Mouse (Mus musculus) CH12.LX (cell line): ENCODE measurements around the gene Kcnh4. TPM values are rescaled to one million over a fixed set of nuclear protein-coding genes. Genes with fewer than 3 reads are reported as not detected.
A peak's percentile ranks its signal among the peaks of the same experiment; 100 is the strongest.

ENCODE experiments used
- DNase-seq: peaks from one replicate; pipeline ENCODE4 v3.0.0-alpha.2; 2013; ENCODE audit errors: extremely low read depth
- H3K27ac ChIP-seq: 2 replicates; pipeline ENCODE4 v1.5.1; 2012; ENCODE audit warnings: low read depth, mild to moderate bottlenecking, control low read depth, moderate library complexity; ENCODE audit not compliant: insufficient read depth
- H3K27me3 ChIP-seq: replicated peaks from 2 replicates; pipeline ENCODE3; 2012; ENCODE audit warnings: inconsistent platforms
- H3K36me3 ChIP-seq, 2 experiments: replicated peaks in 1 of 2; 2 replicates each; pipeline versions ENCODE3 to v1.6.1; 2012; ENCODE audit warnings: inconsistent platforms in 1 of 2, low read length in 1 of 2, mild to moderate bottlenecking in 1 of 2, mixed read lengths in 1 of 2, moderate library complexity in 1 of 2; ENCODE audit not compliant: control insufficient read depth in 1 of 2, insufficient read depth in 1 of 2
- H3K4me1 ChIP-seq, 2 experiments: 2 replicates each; pipeline ENCODE4 v1.6.1; 2012; ENCODE audit warnings: inconsistent platforms in 1 of 2, moderate library complexity in 1 of 2; ENCODE audit not compliant: insufficient read depth in 2 of 2, control insufficient read depth in 1 of 2
- H3K4me2 ChIP-seq: 2 replicates; pipeline ENCODE4 v1.6.1; 2012; ENCODE audit warnings: low read depth, mild to moderate bottlenecking, control low read depth; ENCODE audit not compliant: poor library complexity, insufficient read depth, severe bottlenecking
- H3K4me3 ChIP-seq, 3 experiments: fragments of 150-350 bp in 1 of 3; sonication (generic) in 1 of 3; replicated peaks in 1 of 3; 2 replicates each; pipeline versions ENCODE3 to v1.5.1; 2011 to 2012; ENCODE audit warnings: low read depth in 2 of 3, low read length in 2 of 3, mild to moderate bottlenecking in 2 of 3, moderate library complexity in 2 of 3, control low read depth in 1 of 3, improper control_type of control experiment in 1 of 3, inconsistent platforms in 1 of 3, mixed read lengths in 1 of 3; ENCODE audit not compliant: poor library complexity in 1 of 3
- H3K79me2 ChIP-seq: replicated peaks from 2 replicates; pipeline ENCODE4 v1.6.1; 2012; ENCODE audit warnings: mild to moderate bottlenecking, moderate library complexity; ENCODE audit not compliant: control insufficient read depth, poor library complexity, insufficient read depth, severe bottlenecking; ENCODE audit errors: extremely low read depth
- H3K9ac ChIP-seq: 2 replicates; pipeline ENCODE4 v1.6.1; 2012; ENCODE audit warnings: low read depth, mild to moderate bottlenecking, control low read depth, moderate library complexity; ENCODE audit not compliant: insufficient read depth
- H3K9me3 ChIP-seq: replicated peaks from 2 replicates; pipeline ENCODE3; 2012; ENCODE audit warnings: low read length, inconsistent platforms, mixed read lengths
- CHD2 ChIP-seq: IDR thresholded peaks from 2 replicates; pipeline ENCODE4 v1.6.1; 2011; ENCODE audit warnings: low read length, improper control_type of control experiment
- CTCF ChIP-seq, 2 experiments: IDR thresholded peaks in 1 of 2; conservative IDR thresholded peaks in 1 of 2; 2 replicates each; pipeline ENCODE4 v1.5.1; 2011 to 2012; ENCODE audit warnings: low read depth in 2 of 2, low read length in 2 of 2, improper control_type of control experiment in 1 of 2, inconsistent platforms in 1 of 2, mild to moderate bottlenecking in 1 of 2, moderate library complexity in 1 of 2
- E2F4 ChIP-seq: IDR thresholded peaks from 2 replicates; pipeline ENCODE4 v1.6.1; 2011; ENCODE audit warnings: low read depth, low read length, improper control_type of control experiment; ENCODE audit not compliant: insufficient replicate concordance
- ELF1 ChIP-seq: IDR thresholded peaks from 2 replicates; pipeline ENCODE4 v1.6.1; 2014; ENCODE audit warnings: low read depth, mild to moderate bottlenecking, inconsistent platforms, low read length, improper control_type of control experiment
- EP300 ChIP-seq: IDR thresholded peaks from 2 replicates; pipeline ENCODE4 v1.6.1; 2011; ENCODE audit warnings: low read length, improper control_type of control experiment
- ETS1 ChIP-seq: conservative IDR thresholded peaks from 2 replicates; pipeline ENCODE4 v1.6.1; 2012; ENCODE audit warnings: low read depth, mild to moderate bottlenecking, inconsistent platforms, low read length, improper control_type of control experiment, moderate library complexity
- HCFC1 ChIP-seq: IDR thresholded peaks from 2 replicates; pipeline ENCODE4 v1.6.1; 2012; ENCODE audit warnings: low read depth, mild to moderate bottlenecking, inconsistent platforms, low read length, improper control_type of control experiment
- KAT2A ChIP-seq: IDR thresholded peaks from 2 replicates; pipeline ENCODE4 v1.6.1; 2012; ENCODE audit warnings: low read length, improper control_type of control experiment, inconsistent platforms; ENCODE audit not compliant: insufficient replicate concordance
- MAFK ChIP-seq: IDR thresholded peaks from 2 replicates; pipeline ENCODE4 v1.6.1; 2011; ENCODE audit warnings: low read length, improper control_type of control experiment; ENCODE audit not compliant: insufficient replicate concordance
- MAX ChIP-seq: IDR thresholded peaks from 2 replicates; pipeline ENCODE4 v1.6.1; 2011; ENCODE audit warnings: low read length, improper control_type of control experiment
- MEF2A ChIP-seq: IDR thresholded peaks from 2 replicates; pipeline ENCODE4 v1.6.1; 2014; ENCODE audit warnings: low read depth, mild to moderate bottlenecking, inconsistent platforms, low read length, improper control_type of control experiment, borderline replicate concordance
- MXI1 ChIP-seq: IDR thresholded peaks from 2 replicates; pipeline ENCODE4 v1.6.1; 2011; ENCODE audit warnings: mild to moderate bottlenecking, low read depth, low read length, improper control_type of control experiment
- NELFE ChIP-seq: IDR thresholded peaks from 2 replicates; pipeline ENCODE4 v1.6.1; 2011; ENCODE audit warnings: low read depth, low read length, improper control_type of control experiment
- NRF1 ChIP-seq: IDR thresholded peaks from 2 replicates; pipeline ENCODE4 v1.6.1; 2014; ENCODE audit warnings: low read depth, mild to moderate bottlenecking, inconsistent platforms, low read length, improper control_type of control experiment, moderate library complexity
- POLR2A ChIP-seq: IDR thresholded peaks from 2 replicates; pipeline ENCODE4 v1.6.1; 2011; ENCODE audit warnings: low read depth, mild to moderate bottlenecking, improper control_type of control experiment, low read length
- RAD21 ChIP-seq: IDR thresholded peaks from 2 replicates; pipeline ENCODE4 v1.6.1; 2011; ENCODE audit warnings: low read depth, mild to moderate bottlenecking, low read length, improper control_type of control experiment, moderate library complexity
- SMC3 ChIP-seq: IDR thresholded peaks from 2 replicates; pipeline ENCODE4 v1.6.1; 2011; ENCODE audit warnings: low read depth, low read length, improper control_type of control experiment
- TCF12 ChIP-seq: IDR thresholded peaks from 2 replicates; pipeline ENCODE4 v1.6.1; 2014; ENCODE audit warnings: low read depth, mild to moderate bottlenecking, inconsistent platforms, low read length, improper control_type of control experiment
- UBTF ChIP-seq: IDR thresholded peaks from 2 replicates; pipeline ENCODE4 v1.6.1; 2012; ENCODE audit warnings: low read depth, mild to moderate bottlenecking, inconsistent platforms, low read length, improper control_type of control experiment, moderate library complexity
- USF2 ChIP-seq: conservative IDR thresholded peaks from 2 replicates; pipeline ENCODE4 v1.6.1; 2011; ENCODE audit warnings: low read depth, low read length, improper control_type of control experiment
- ZC3H11A ChIP-seq: IDR thresholded peaks from 2 replicates; pipeline ENCODE4 v1.6.1; 2012; ENCODE audit warnings: low read depth, mild to moderate bottlenecking, inconsistent platforms, low read length, improper control_type of control experiment
- ZKSCAN1 ChIP-seq: IDR thresholded peaks from 2 replicates; pipeline ENCODE4 v1.6.1; 2012; ENCODE audit warnings: low read depth, inconsistent platforms, low read length, improper control_type of control experiment, borderline replicate concordance
- ZNF384 ChIP-seq: IDR thresholded peaks from 2 replicates; pipeline ENCODE4 v1.6.1; 2012; ENCODE audit warnings: low read depth, low read length, improper control_type of control experiment, inconsistent platforms
- dilution Hi-C: fragments of 300-500 bp; cut with MboI; formaldehyde crosslinking; loops from 2 replicates; pipeline ENCODE4 v1.14.3; 2020; ENCODE audit warnings: low sequenced_read_pairs; ENCODE audit not compliant: extremely low pct_unique_long_range_greater_than_20kb, extremely low pct_ligation_motif_present
- in situ Hi-C: fragments of 300-500 bp; cut with MboI; formaldehyde crosslinking; loops from 3 replicates; pipeline ENCODE4 v1.14.3; 2019; ENCODE audit warnings: low sequenced_read_pairs, low pct_ligation_motif_present, low pct_unique_long_range_greater_than_20kb, mixed read lengths
- polyA plus RNA-seq: library from polyadenylated mRNA; unstranded; fragments of >175 nt; gene quantifications from 2 replicates; pipeline ENCODE4 v1.2.1, GENCODE M21; 2012; ENCODE audit warnings: low read depth; ENCODE audit not compliant: insufficient read length
- total RNA-seq, 2 experiments: library from RNA; depleted of rRNA; stranded (reverse); fragments of 300-350 nt in 1 of 2; fragments of >200 nt in 1 of 2; gene quantifications; 2 replicates each; pipeline ENCODE4 v1.2.3; 2012 to 2014

The Kcnh4 gene
- total and polyA plus RNA-seq, 3 experiments, result 0.87 to 4.0 (median 2.2) TPM

DNA sequence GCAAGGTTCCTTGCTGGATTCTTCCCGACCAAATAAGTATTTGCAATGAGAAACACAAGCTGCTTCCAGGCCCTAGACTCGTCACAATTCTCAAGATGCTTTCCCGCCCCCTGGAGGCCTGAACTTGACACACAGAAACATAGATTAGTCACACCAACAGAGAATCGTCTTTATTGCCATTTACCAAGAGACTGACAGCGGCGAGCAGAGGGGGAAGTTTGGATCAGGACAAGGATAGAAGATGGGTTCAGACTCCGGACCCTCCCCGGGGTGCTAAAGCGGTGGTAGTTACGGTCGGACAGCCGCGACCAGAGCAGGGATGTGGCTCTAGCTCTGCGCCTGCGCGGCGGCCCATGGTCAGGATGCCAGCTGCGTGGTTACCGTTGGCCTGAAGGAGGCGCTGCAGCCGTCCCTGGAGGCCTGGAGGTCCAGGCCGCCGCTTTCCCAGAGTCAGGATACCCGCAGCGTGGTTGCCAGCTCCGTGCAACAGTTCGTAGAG, 1.9 kb upstream of the Kcnh4 start:
- peak overlapping the region; percentile 50 to 70 (median 51) for H3K4me3 ChIP-seq
- in situ Hi-C loops, result loop anchor here (10.0 kb wide), 1 partner anchor 193 kb away; no protein-coding TSS in a partner anchor
- H3K36me3 ChIP-seq, result peaks cover 3 to 7% of the 10 kb centered on the region in 2 experiments
- H3K27me3 ChIP-seq, result peaks cover 12% of the 10 kb centered on the region
- H3K27ac ChIP-seq, result no peak overlapping the region
- TF ChIP-seq MAFK, result no peak
- no peak for TF ChIP-seq ZKSCAN1
- TF ChIP-seq ELF1, result 0 out of 2 replicates have a peak, but pooled peaks have one; percentile 20
- TF ChIP-seq MXI1, result peak; percentile 47; the same call in 1 of the 2 replicates
- TF ChIP-seq SMC3, result peak; percentile 74
- no peak for TF ChIP-seq ZC3H11A
- no peak for TF ChIP-seq ZNF384
- TF ChIP-seq POLR2A, result peak; percentile 27; the same call in 1 of the 2 replicates
- peak; percentile 68 for TF ChIP-seq MEF2A
- TF ChIP-seq UBTF, result peak; percentile 43; the same call in 1 of the 2 replicates
- 0 out of 2 replicates have a peak, but pooled peaks have one; percentile 31 for TF ChIP-seq KAT2A
- TF ChIP-seq MAX, result peak; percentile 72; the same call in 1 of the 2 replicates
- no peak for TF ChIP-seq ETS1
- TF ChIP-seq CHD2, result no peak
- peak; percentile 21 to 72; a peak in 3 of 4 replicates for TF ChIP-seq CTCF (conservative IDR thresholded peaks at IDR 0.05 in 1 of 2, IDR thresholded peaks at IDR 0.05 in 1 of 2; ENCODE audit: low read depth in 2 of 2, low read length in 2 of 2)
- peak; percentile 65; the same call in 1 of the 2 replicates for TF ChIP-seq TCF12
- TF ChIP-seq E2F4, result 0 out of 2 replicates have a peak, but pooled peaks have one; percentile 40
- no peak for TF ChIP-seq EP300
- no peak for TF ChIP-seq USF2
- TF ChIP-seq NRF1, result peak; percentile 99
- TF ChIP-seq RAD21, result peak; percentile 73
- TF ChIP-seq HCFC1, result peak; percentile 53
- peak; percentile 64; the same call in 1 of the 2 replicates for TF ChIP-seq NELFE
- H3K9ac ChIP-seq, result peak overlapping the region; percentile 11; the same call in 1 of the 2 replicates
- H3K4me1 ChIP-seq, result peaks cover 24 to 51% of the 10 kb centered on the region in 2 experiments
- H3K4me2 ChIP-seq, result peak overlapping the region; percentile 29
- dilution Hi-C loops, result no loop called here
- no peaks in the 10 kb centered on the region for H3K9me3 ChIP-seq
- DNase-seq, result peak; percentile 85
- H3K79me2 ChIP-seq, result no peaks in the 10 kb centered on the region
